Mouse (Mus musculus): Measurements from ENCODE around the gene Olfr510.
"Not testable (repeated sequence)": the region's sequence is repeated elsewhere in the genome, so short reads cannot be mapped to it uniquely, and the experiment has no call there.

The Olfr510 gene

GRCm38 (mm10) chr7:108666118-108666517, at the start of gene Olfr510:
Gene Olfr510, plus strand, starts transcription at chr7:108666418.
- no peak for DNase-seq

DNA sequence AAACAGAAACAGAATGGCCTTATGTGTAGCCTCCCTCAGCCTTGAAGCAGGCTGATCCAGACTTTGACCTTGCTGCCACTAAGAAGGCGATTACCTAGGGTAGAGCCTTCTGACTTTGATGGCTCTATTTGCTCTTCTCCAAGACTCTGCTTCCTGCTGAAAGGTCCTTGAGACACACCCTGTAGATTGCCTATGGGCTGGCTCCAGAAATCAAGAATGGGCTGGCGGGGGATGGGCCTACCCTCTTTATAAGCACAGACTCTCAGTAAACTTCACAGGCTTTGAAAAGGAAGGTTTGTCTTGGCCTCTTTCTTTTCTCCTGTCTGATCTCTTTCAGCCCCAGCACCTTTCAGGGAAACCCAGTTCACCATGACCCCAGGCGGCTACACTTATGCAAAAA, 49.4 kb upstream of the Olfr510 start:
- DNase-seq, result not testable (repeated sequence)

GRCm38 (mm10) chr7:108621514-108621913, 44.7 kb upstream of the Olfr510 start, which contains the start of gene Olfr507:
Gene Olfr507, plus strand, starts transcription at chr7:108621814.
- DNase-seq, result no peak

DNA sequence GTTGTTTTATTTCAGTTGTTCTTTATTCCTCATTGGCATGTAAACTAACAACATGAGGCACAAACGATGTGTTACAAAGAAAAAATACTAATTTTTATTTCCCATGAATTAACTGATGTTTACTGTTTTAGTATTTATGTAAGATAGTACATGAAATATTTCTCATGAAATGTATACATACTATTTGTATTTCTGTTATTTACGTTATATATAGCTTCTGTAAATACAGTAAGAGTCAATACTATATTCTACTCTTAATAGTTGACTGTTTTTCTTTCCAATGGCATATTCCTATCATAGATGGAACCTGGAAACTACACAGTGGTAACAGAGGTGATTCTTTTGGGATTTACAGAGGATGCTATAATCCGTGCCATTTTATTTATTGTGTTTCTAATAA, 36.5 kb upstream of the Olfr510 start, which contains the start of gene Olfr508:
Olfr508 (plus strand) TSS at position 301 of the 400 bp plus-strand sequence.
- DNase-seq, result no peak

- DNase-seq, result no peak
These were observed 14.4 kb upstream of the Olfr510 start, which contains the start of gene Olfr509 for GRCm38 (mm10) chr7:108651806-108652205. Gene Olfr509, minus strand, starts transcription at chr7:108651906.

GRCm38 (mm10) chr7:108662419-108662818, 3.8 kb upstream of the Olfr510 start:
- no peak for DNase-seq

DNA sequence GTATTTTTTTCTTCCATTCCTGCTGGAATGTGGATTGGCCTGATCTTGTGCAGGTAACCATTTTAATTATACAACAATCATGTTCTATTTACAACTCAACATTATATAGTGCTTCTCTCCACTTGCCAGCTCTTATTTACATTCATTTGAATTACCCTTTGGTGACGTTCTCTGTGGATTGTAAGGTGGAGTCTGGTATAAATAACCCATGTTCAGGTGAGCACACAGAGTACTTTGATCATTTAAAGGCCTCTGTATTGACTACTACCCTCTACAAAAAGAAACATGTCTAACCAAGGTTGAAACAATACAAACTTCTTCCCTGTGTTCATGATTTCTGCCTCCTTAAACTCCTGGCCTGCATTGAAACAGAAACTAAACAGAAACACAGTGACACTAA, 4.8 kb downstream of the Olfr510 start:
- DNase-seq, result no peak

DNA sequence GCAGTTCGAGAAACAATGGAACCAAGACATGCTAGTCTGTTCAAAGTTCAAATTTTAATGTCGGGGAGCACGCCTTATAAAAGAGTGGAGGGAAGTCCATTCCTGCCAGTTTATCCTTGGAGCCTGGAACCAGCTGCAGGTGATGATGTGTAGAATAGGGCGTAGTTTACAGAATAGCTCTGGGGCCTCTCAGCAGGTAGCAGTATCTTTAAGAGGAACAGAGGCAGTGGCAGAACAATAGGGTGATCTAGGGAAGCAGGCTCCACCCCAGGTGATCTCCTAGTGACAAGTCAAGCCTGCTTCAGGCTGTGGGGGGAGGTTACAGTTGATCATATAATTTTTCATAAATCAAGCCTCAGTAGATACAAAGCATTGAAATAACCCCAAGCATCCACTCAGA, 12.7 kb downstream of the Olfr510 start:
- DNase-seq, result no peak

GRCm38 (mm10) chr7:108713020-108713419, 46.8 kb downstream of the Olfr510 start, which contains the start of gene Olfr512:
Gene Olfr512, plus strand, starts transcription at chr7:108713320.
- no peak for DNase-seq

Data from B cell, adult 2 months (primary cell).